Mouse (Mus musculus): ENCODE measurements around the gene Gdf9. TPM values are rescaled to one million over a fixed set of nuclear protein-coding genes. Genes with fewer than 3 reads are reported as not detected.

Gene Gdf9
- polyA plus RNA-seq, 1 experiment = 3.7 TPM

DNA sequence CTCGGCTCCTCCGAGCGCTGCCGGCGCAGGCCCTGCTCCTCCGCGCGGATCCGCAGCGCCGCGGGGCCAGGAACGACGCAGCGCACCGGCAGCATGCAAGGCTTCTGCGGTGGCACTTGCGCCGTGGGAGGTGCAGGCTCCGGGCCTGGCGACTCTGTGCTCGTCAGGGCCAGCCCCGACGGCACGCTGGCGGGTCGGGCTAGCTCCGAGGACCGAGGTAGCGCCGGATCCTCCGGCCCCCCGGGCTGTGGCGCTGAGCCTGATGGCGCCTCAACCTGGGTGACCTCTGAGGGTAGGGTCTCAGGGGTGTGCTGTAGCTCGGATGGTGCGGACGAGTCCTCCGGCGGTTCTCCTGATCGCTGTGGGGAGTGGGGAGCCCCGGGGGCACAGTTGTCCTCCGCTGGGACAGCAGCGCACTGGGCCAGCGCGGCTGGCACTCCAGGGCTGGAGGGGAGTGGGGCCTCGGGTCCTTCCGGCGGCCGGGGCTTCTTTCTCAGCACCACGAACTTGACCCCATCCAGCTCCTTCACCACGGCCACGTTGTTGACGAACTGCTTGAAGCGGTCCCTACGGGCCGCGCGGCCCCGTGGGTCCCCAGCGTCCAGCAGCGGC lies 48.5 kb downstream of the Gdf9 start:
- Histone ChIP-seq H3ac (ENCODE audit: control insufficient read depth, insufficient read length) (no peak overlapping the region), H3K4me2 (ENCODE audit: low read depth) (no peak overlapping the region), H3K79me2 (ENCODE audit: control insufficient read depth, insufficient read depth) (no peaks in the 10 kb centered on the region), H3K36me3 (ENCODE audit: control insufficient read depth, insufficient read depth) (no peaks in the 10 kb centered on the region), H3K27me3 (ENCODE audit: control insufficient read depth, insufficient read depth, insufficient read length) (peaks cover 6% of the 10 kb centered on the region), H3K4me3 (no peak overlapping the region)
- TF ChIP-seq MYOG (IDR thresholded peaks at IDR 0.05; ENCODE audit: control insufficient read depth in 1 of 3, insufficient read depth in 1 of 3, insufficient read length in 2 of 3, low read depth in 2 of 3) (no peak), SRF (IDR thresholded peaks at IDR 0.05; ENCODE audit: control insufficient read depth, insufficient read length, low read depth) (no peak), TCF12 (IDR thresholded peaks at IDR 0.05; ENCODE audit: insufficient read depth, poor library complexity, severe bottlenecking) (no peak), POLR2A (IDR thresholded peaks at IDR 0.05; ENCODE audit: insufficient read length, low read depth) (no peak)

DNA sequence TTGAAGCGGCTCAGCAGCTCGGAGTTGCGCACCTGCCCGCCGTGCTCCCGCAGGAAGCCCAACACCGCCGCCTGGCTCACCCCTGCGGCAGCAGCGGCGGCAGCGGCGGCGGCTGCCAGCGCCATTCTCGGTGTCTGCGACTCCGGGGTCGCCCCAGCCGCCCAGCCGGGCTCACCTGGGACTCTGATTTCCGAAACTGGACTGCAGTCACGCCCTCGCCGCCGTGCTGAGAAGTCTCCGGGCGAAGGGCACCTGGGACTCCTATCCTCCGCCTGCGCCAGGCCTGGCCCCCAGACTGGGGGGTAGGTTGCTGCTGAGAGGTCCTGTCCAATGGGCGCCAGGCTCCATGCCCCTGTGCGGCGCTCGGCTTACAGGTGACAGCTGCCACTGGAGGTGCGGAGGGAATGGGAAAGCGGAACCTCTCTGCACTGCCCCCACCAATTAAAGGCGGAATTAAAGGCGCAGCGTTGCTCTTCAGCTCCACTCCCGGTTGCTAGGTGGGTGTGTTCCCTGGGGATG lies 49.0 kb downstream of the Gdf9 start, which contains the start of the genes Gm9945 and Sowaha:
TSS of gene Gm9945 (plus strand) at position 384 of the 519 bp plus-strand sequence.
TSS of gene Sowaha (minus strand) at position 492 of the 519 bp plus-strand sequence.
- TF ChIP-seq SRF (IDR thresholded peaks at IDR 0.05; ENCODE audit: control insufficient read depth, insufficient read length, low read depth) (no peak), POLR2AphosphoS2 (IDR thresholded peaks at IDR 0.05; ENCODE audit: insufficient read length, low read depth) (no peak), CEBPB (IDR thresholded peaks at IDR 0.05; ENCODE audit: insufficient read depth, poor library complexity, severe bottlenecking) (no peak), E2F4 (IDR thresholded peaks at IDR 0.05; ENCODE audit: insufficient read depth) (no peak), MYOD1 (IDR thresholded peaks at IDR 0.05; ENCODE audit: control insufficient read depth in 1 of 3, insufficient read length in 2 of 3, low read depth in 2 of 3) (no peak)
- H3K36me3 ChIP-seq (ENCODE audit: control insufficient read depth, insufficient read depth) = no peaks in the 10 kb centered on the region
- H3K27me3 ChIP-seq (ENCODE audit: control insufficient read depth, insufficient read depth, insufficient read length) = peaks cover under 1% of the 10 kb centered on the region
- H3ac ChIP-seq (ENCODE audit: control insufficient read depth, insufficient read length) = no peak within 1 kb of the TSS
- H3K4me2 ChIP-seq (ENCODE audit: low read depth) = no peak within 1 kb of the TSS
- H3K4me3 ChIP-seq = no peak within 1 kb of the TSS
- no peaks in the 10 kb centered on the region for H3K79me2 ChIP-seq (ENCODE audit: control insufficient read depth, insufficient read depth)

DNA sequence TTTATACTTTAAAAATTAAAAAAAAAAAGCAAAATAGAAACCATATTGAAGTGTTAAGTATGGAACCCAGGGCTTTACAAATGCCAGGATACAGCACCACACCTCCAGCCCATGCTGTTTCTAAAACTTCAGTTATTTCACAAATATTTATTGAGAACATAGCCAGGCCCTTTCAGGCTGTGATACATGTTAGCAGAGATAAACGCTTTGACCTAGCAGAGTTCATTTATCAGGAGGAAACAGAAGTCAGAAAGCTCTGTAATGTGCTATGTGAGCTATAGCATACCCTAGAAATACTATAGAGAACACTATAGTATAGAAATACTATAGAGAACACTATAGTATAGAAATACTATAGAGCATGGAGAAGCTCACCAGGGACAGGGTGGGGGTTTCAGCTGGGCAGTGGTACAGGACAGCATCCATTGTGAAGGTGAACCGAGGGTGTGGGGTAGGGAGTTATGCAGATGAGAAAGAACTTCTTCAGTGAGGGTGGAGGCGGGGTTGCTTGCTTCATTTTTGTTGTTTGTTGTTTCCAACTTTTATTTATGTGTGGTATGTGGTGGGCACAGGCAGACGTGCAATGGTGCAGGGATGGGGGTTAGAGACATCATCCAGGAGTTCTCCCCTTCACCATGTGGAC lies 50.4 kb downstream of the Gdf9 start:
- Histone ChIP-seq H3ac (ENCODE audit: control insufficient read depth, insufficient read length) (no peak overlapping the region), H3K27me3 (ENCODE audit: control insufficient read depth, insufficient read depth, insufficient read length) (no peaks in the 10 kb centered on the region)

DNA sequence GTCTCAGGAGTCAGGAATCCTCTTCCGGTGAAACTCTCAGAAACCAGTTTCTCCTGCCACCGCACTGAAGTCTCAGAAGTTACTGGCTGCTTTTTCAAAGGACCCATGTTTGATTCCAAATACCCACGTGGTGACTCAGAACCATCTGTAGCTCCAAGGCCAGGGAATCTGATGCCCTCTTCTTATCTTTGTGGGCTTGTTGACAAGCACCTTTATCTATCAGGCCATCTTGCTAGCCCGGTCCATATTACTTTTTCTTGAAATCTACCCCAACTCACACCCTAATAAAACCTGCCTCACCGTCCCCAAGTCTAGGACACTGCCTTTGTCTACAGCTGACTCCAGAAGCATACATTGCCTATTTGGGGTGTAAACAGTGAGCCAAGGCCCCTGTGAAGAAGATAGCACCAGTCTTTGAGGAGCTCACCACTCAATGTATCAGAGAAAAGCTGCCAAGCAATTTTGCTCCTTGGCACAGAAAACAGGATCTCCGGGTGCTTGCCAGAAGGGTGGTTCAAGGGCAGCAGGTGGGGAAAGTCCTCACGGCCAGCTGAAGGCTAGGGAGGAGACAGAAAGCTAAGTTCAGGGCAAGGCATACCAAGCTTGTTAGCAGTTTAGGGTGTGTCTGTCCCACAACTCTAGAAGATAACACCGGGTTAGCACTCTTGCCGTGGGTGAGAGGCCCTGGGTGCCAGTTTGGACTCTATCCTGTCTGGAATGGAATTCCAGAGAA lies 52.5 kb downstream of the Gdf9 start:
- Histone ChIP-seq H3ac (ENCODE audit: control insufficient read depth, insufficient read length) (no peak overlapping the region), H3K4me2 (ENCODE audit: low read depth) (peak overlapping the region; percentile 50), H3K36me3 (ENCODE audit: control insufficient read depth, insufficient read depth) (no peaks in the 10 kb centered on the region), H3K4me3 (no peak overlapping the region), H3K79me2 (ENCODE audit: control insufficient read depth, insufficient read depth) (no peaks in the 10 kb centered on the region), H3K27me3 (ENCODE audit: control insufficient read depth, insufficient read depth, insufficient read length) (no peaks in the 10 kb centered on the region)
- peak; percentile 15 for TF ChIP-seq TCF3 (IDR thresholded peaks at IDR 0.05; ENCODE audit: insufficient read length, low read depth)
- peak in 2 of 3 experiments; percentile 79 to 86 for TF ChIP-seq MYOD1 (IDR thresholded peaks at IDR 0.05; ENCODE audit: control insufficient read depth in 1 of 3, insufficient read length in 2 of 3, low read depth in 2 of 3)
- TF ChIP-seq SRF (IDR thresholded peaks at IDR 0.05; ENCODE audit: control insufficient read depth, insufficient read length, low read depth) = no peak
- peak; percentile 66 for TF ChIP-seq TCF12 (IDR thresholded peaks at IDR 0.05; ENCODE audit: insufficient read depth, poor library complexity, severe bottlenecking)
- peak; percentile 22 to 92 (median 75) for TF ChIP-seq MYOG (IDR thresholded peaks at IDR 0.05; ENCODE audit: control insufficient read depth in 1 of 3, insufficient read depth in 1 of 3, insufficient read length in 2 of 3, low read depth in 2 of 3)
- TF ChIP-seq USF1 (IDR thresholded peaks at IDR 0.05; ENCODE audit: low read depth) = peak; percentile 35
- TF ChIP-seq POLR2AphosphoS2 (IDR thresholded peaks at IDR 0.05; ENCODE audit: insufficient read length, low read depth) = no peak
- no peak for TF ChIP-seq REST (IDR thresholded peaks at IDR 0.05; ENCODE audit: insufficient read depth, insufficient read length)

More for the DNA sequence above, 50.4 kb downstream of the Gdf9 start:
- Histone ChIP-seq H3K4me3 (no peak overlapping the region), H3K4me2 (ENCODE audit: low read depth) (no peak overlapping the region), H3K36me3 (ENCODE audit: control insufficient read depth, insufficient read depth) (no peaks in the 10 kb centered on the region), H3K79me2 (ENCODE audit: control insufficient read depth, insufficient read depth) (no peaks in the 10 kb centered on the region)
- TF ChIP-seq MYOD1 (IDR thresholded peaks at IDR 0.05; ENCODE audit: control insufficient read depth in 1 of 3, insufficient read length in 2 of 3, low read depth in 2 of 3) = no peak
- TF ChIP-seq SRF (IDR thresholded peaks at IDR 0.05; ENCODE audit: control insufficient read depth, insufficient read length, low read depth) = no peak
- no peak for TF ChIP-seq MAX (IDR thresholded peaks at IDR 0.05; ENCODE audit: low read depth)
- no peak for TF ChIP-seq MYOG (IDR thresholded peaks at IDR 0.05; ENCODE audit: control insufficient read depth in 1 of 3, insufficient read depth in 1 of 3, insufficient read length in 2 of 3, low read depth in 2 of 3)
- no peak for TF ChIP-seq USF1 (IDR thresholded peaks at IDR 0.05; ENCODE audit: low read depth)
- TF ChIP-seq POLR2A (IDR thresholded peaks at IDR 0.05; ENCODE audit: insufficient read length, low read depth) = no peak

DNA sequence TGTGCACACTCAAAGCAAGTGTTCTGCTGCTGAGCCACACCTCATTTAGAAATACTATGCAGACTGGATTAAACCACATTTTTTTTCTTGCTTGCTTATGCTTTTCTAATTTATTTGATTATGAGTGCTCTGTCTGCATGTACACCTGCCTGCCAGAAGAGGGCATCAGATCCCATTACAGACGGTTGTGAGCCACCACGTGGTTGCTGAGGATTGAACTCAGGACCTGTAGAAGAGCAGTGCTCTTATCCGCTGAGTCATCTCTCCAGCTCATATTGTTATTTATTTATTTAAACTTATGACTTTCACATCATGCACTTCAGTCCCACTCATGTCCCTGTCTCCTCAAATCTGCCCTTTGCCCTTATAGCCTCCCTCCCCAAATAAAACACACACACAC lies 54.9 kb downstream of the Gdf9 start:
- Histone ChIP-seq H3K4me2 (ENCODE audit: low read depth) (no peak overlapping the region), H3ac (ENCODE audit: control insufficient read depth, insufficient read length) (no peak overlapping the region), H3K27me3 (ENCODE audit: control insufficient read depth, insufficient read depth, insufficient read length) (no peaks in the 10 kb centered on the region), H3K36me3 (ENCODE audit: control insufficient read depth, insufficient read depth) (no peaks in the 10 kb centered on the region), H3K4me3 (no peak overlapping the region), H3K79me2 (ENCODE audit: control insufficient read depth, insufficient read depth) (no peaks in the 10 kb centered on the region)
- peak; percentile 34 for TF ChIP-seq USF1 (IDR thresholded peaks at IDR 0.05; ENCODE audit: low read depth)
- no peak for TF ChIP-seq POLR2A (IDR thresholded peaks at IDR 0.05; ENCODE audit: insufficient read length, low read depth)
- TF ChIP-seq TCF3 (IDR thresholded peaks at IDR 0.05; ENCODE audit: insufficient read length, low read depth) = no peak
